Mouse (Mus musculus) lung, embryonic 16.5 days (tissue): ENCODE results near the gene Lrmda. TPM values are rescaled to one million over a fixed set of nuclear protein-coding genes. Genes with fewer than 3 reads are reported as not detected.
"Not testable (repeated sequence)": the region's sequence is repeated elsewhere in the genome, so short reads cannot be mapped to it uniquely, and the experiment has no call there.

Experiments used
- ATAC-seq: fragments of 200-750 bp; cut with Nextera tagmentation; 2 replicates; pipeline ENCODE4 v1.8.0; 2017; ENCODE audit warnings: low read depth, mild to moderate bottlenecking, moderate library complexity
- H3K27ac ChIP-seq: fragments of 300-500 bp; sonication (generic); 2 replicates; pipeline ENCODE4 v1.5.1; 2014; ENCODE audit warnings: mild to moderate bottlenecking, control low read depth, low read length
- H3K27me3 ChIP-seq: fragments of 300-500 bp; sonication (generic); 2 replicates; pipeline ENCODE4 v1.6.1; 2014; ENCODE audit warnings: low read depth, low read length, mixed read lengths; ENCODE audit not compliant: control insufficient read depth, insufficient read depth
- H3K36me3 ChIP-seq: fragments of 300-500 bp; sonication (generic); 2 replicates; pipeline ENCODE4 v1.6.1; 2014; ENCODE audit warnings: low read length; ENCODE audit not compliant: control insufficient read depth, insufficient read depth
- H3K4me1 ChIP-seq: fragments of 300-500 bp; sonication (generic); replicated peaks from 2 replicates; pipeline ENCODE4 v1.6.1; 2014; ENCODE audit warnings: low read length, mixed read lengths; ENCODE audit not compliant: control insufficient read depth, insufficient read depth
- H3K4me2 ChIP-seq: fragments of 300-500 bp; sonication (generic); 2 replicates; pipeline ENCODE4 v1.6.1; 2014; ENCODE audit warnings: low read depth, low read length, control low read depth
- H3K4me3 ChIP-seq: fragments of 300-500 bp; sonication (generic); 2 replicates; pipeline ENCODE4 v1.5.1; 2014; ENCODE audit warnings: mild to moderate bottlenecking, low read length, control low read depth
- H3K9ac ChIP-seq: fragments of 300-500 bp; sonication (generic); 2 replicates; pipeline ENCODE4 v1.6.1; 2014; ENCODE audit warnings: low read length, control low read depth
- H3K9me3 ChIP-seq: fragments of 300-500 bp; sonication (generic); 2 replicates; pipeline ENCODE4 v1.6.1; 2016; ENCODE audit warnings: low read length; ENCODE audit not compliant: control insufficient read depth
- WGBS: fragments of 180-500 bp; shearing (Covaris S2); extraction: QIAGEN DNeasy Blood & Tissue Kit; methylation state at CpG from one replicate; pipeline ENCODE4 v1.1.7; 2014; 5-methylcytosine and 5-hydroxymethylcytosine counted together
- polyA plus RNA-seq: library from polyadenylated mRNA; unstranded; fragments of >200 nt; fragmentation: Nextera tagmentation; extraction: Ambion mirVana; gene quantifications from 2 replicates; pipeline ENCODE4 v1.2.1, GENCODE M21; 2015

Gene Lrmda
- polyA plus RNA-seq, 1 experiment from 2014 or later: 1.2 TPM

GRCm38 (mm10) chr14:22783211-22784161 lies 764.0 kb downstream of the Lrmda start:
- Histone ChIP-seq H3K4me3 (0 out of 2 replicates have a peak overlapping the region, but pooled peaks have one; percentile 9), H3K4me1 (peaks cover 14% of the 10 kb centered on the region), H3K9ac (peak overlapping the region; percentile 22; the same call in 1 of the 2 replicates), H3K27ac (peak overlapping the region; percentile 85), H3K4me2 (peak overlapping the region; percentile 37), H3K36me3 (no peaks in the 10 kb centered on the region), H3K9me3 (no peaks in the 10 kb centered on the region), H3K27me3 (no peaks in the 10 kb centered on the region)
- 10% methylated on average over 15 of the region's 15 CpGs for WGBS
- peak; percentile 97 for ATAC-seq

DNA sequence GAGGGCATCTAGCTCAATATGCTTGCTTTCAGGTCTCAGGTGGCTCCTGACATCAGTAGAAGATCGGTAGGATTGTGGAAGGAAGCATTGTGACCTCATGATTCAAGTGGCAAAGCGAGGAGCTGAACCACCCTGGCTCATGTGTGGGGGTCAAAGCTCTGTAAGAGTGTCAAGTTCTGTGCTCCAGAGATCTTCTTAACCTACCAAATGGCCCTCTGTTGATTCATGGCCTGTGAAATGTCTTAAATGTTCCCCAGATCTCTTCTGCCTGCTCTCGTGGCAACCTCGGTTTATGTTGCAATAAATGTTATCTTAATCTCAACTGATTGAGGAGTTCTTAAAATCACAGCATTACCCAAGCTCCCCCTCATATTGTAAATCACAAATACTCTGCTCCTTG lies 780.5 kb downstream of the Lrmda start:
- no peak overlapping the region for H3K9ac ChIP-seq
- H3K4me3 ChIP-seq: no peak overlapping the region
- ATAC-seq: 0 out of 2 replicates have a peak, but pooled peaks have one; percentile 28
- H3K4me2 ChIP-seq: no peak overlapping the region
- H3K36me3 ChIP-seq: no peaks in the 10 kb centered on the region
- no peak overlapping the region for H3K27ac ChIP-seq
- no peaks in the 10 kb centered on the region for H3K27me3 ChIP-seq
- 34% methylated on average over 4 of the region's 4 CpGs for WGBS
- H3K4me1 ChIP-seq: peaks cover 11% of the 10 kb centered on the region
- no peaks in the 10 kb centered on the region for H3K9me3 ChIP-seq

DNA sequence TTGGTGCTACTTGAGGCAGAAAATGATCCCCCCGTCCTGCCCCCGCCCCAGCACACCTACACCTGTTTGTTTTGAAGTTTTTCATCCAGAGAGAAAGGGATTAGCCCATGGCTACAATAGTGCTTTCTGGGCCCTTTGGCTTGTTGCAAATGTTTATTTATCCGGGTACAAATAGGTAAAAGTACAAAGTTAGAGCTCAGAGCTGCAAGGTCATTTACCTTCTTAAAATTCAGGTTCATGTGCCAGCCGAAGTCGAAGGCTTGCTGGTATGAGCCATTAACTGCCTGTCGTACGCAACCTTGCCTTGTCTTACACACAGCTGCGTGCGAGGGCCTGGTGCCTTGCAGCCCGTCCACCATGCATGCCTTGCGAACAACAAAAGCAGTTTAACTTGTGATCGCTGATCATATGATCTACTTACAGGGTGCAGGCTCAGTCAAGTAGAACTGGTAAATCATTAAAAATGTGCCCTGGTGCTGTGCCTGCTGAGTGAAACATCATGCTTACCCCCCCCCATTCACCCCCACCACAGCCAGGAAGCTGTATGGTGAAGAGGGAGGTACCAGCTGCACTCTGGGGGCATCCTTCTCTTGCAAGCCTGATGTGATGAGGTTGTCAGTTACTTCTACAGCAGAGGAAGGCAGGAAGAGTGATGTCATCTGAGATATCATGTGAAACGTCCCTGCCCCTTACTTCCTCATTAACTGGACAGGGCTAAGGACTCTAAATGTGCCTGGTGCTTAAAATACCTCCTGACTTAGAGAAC lies 781.5 kb downstream of the Lrmda start:
- Histone ChIP-seq H3K27me3 (no peaks in the 10 kb centered on the region), H3K4me1 (peaks cover 14% of the 10 kb centered on the region), H3K4me3 (no peak overlapping the region), H3K9me3 (no peaks in the 10 kb centered on the region), H3K4me2 (no peak overlapping the region), H3K27ac (no peak overlapping the region), H3K9ac (no peak overlapping the region), H3K36me3 (no peaks in the 10 kb centered on the region)
- peak; percentile 27; the same call in 1 of the 2 replicates for ATAC-seq
- WGBS: 67% methylated on average over 13 of the region's 13 CpGs

GRCm38 (mm10) chr14:22801714-22802113 lies 782.2 kb downstream of the Lrmda start:
- H3K4me3 ChIP-seq, H3K36me3 ChIP-seq, ATAC-seq, H3K4me2 ChIP-seq, H3K27me3 ChIP-seq, H3K27ac ChIP-seq, H3K9me3 ChIP-seq, H3K9ac ChIP-seq: not testable (repeated sequence)
- WGBS: 81% methylated on average over 4 of the region's 4 CpGs
- H3K4me1 ChIP-seq: peaks cover 20% of the 10 kb centered on the region

DNA sequence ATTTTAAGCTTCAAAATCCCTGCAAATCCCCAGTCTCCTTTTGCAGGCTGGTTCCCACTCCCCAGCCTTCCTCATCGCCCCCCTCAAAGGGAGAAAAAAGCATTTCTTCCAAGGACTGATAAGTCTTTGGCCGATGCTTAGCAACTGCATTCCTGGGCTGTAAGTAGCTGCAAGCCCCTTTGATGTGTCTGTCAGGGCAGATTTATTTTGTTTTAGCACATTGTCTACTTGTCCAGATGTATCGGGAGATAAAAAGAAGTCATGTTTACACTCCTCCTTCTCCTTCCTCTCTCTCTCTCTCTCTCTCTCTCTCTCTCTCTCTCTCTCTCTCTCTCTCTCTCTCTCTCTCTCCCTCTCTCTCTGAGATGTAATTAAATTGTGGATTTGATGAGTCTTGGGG lies 787.8 kb downstream of the Lrmda start:
- H3K36me3 ChIP-seq: no peaks in the 10 kb centered on the region
- 8% methylated on average over 3 of the region's 3 CpGs for WGBS
- H3K9ac ChIP-seq: no peak overlapping the region
- H3K4me2 ChIP-seq: peak overlapping the region; percentile 47
- H3K27ac ChIP-seq: peak overlapping the region; percentile 76
- peak; percentile 48; the same call in 1 of the 2 replicates for ATAC-seq
- peaks cover 49% of the 10 kb centered on the region for H3K4me1 ChIP-seq
- no peak overlapping the region for H3K4me3 ChIP-seq
- no peaks in the 10 kb centered on the region for H3K9me3 ChIP-seq
- no peaks in the 10 kb centered on the region for H3K27me3 ChIP-seq

DNA sequence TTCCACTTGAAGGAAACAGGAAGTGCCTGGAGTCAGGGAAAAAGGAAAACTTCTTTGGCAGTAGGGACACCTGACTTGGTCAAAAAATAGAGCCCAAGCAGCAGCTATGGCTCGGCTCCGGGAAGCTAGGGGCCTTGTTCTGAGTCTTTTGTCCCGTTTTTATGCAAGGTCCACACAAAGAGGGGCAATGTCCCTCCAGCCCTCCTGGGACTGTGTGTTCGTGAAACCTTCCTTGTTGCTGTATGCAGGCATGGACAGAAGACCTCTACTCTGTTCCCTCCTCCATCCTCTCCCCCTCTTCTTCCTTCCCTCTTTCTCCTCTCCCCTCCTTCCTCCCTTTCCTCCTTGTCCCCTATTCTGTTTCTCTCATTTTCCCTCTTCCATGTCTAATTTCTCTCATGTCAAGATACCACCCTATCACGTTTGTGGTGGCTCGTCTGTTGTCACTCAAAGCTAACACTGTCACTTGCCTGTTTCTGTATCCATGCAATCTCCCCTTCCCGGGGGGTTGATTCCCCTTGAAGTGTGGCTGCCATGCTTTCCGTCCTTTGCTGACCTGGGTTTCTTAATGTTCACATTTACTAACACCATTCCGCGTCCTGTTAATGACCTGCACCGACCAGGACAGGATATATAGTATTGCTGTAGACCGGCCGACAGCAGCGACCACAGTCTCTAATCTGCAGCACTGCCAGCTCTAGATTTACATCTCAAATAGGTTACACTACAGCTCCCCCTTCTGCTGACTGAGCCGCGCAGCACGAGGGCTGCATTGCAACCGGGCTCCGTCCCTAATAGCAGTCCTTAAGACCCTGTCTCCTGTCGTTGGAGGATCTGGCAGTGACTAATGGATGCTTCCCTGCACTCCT lies 788.4 kb downstream of the Lrmda start:
- WGBS: 2% methylated on average over 20 of the region's 20 CpGs
- Histone ChIP-seq H3K9me3 (no peaks in the 10 kb centered on the region), H3K9ac (peak overlapping the region; percentile 16), H3K4me1 (peaks cover 49% of the 10 kb centered on the region), H3K4me2 (peak overlapping the region; percentile 47), H3K27me3 (no peaks in the 10 kb centered on the region), H3K4me3 (peak overlapping the region; percentile 17), H3K36me3 (no peaks in the 10 kb centered on the region), H3K27ac (peak overlapping the region; percentile 76)
- peak; percentile 88 for ATAC-seq

DNA sequence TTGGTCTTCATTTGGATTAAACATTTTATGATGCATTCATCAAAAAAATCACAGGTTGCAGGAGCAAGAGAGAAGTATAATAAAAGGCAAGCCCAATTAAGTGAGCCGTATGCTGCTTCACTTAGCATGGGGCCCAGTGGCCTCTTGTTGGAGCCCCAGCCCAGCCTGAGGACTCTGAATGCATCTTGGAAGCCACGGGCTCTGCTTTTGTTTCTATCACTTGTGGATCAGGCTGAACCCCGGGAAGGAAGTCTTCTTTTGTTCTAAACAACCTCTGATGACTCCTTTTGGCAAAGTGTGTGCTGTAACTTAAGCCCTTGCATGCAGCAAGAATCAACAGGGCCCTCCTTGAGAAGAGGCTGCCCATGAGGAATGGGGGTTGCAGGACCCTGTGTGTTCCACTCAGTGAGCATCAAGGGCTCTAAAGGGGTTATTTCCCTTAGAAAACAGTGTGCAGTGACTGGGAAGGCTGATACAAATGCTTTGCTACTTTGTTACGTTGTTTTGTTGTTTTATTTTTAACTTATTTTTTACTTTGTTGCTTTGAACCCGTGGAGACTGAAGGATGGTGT lies 789.2 kb downstream of the Lrmda start:
- WGBS: 34% methylated on average over 5 of the region's 5 CpGs
- Histone ChIP-seq H3K9ac (no peak overlapping the region), H3K4me2 (no peak overlapping the region), H3K4me3 (no peak overlapping the region), H3K27ac (peak overlapping the region; percentile 76; the same call in 1 of the 2 replicates), H3K27me3 (no peaks in the 10 kb centered on the region), H3K9me3 (no peaks in the 10 kb centered on the region), H3K36me3 (no peaks in the 10 kb centered on the region), H3K4me1 (peaks cover 53% of the 10 kb centered on the region)
- ATAC-seq: peak; percentile 44

DNA sequence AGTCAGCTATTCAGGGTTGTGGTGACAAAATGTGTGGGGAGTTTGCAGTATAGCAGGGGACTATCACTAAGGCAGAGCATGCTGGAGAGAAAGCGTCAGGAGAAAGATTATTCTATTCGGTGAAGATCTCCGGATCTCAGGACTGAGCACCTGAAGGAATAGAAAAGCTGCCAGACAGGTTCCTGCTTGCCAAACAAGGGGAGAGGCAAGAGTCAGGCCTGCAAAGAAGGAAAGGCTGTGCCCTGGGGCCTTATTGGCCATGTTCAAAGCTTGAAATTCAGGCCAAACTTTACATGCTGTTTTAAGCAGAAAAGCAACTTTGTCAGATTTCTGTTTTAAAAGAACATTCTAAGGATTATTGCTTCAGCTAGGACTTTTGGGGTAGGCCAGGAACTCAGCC lies 789.7 kb downstream of the Lrmda start:
- no peak overlapping the region for H3K4me3 ChIP-seq
- H3K9ac ChIP-seq: no peak overlapping the region
- ATAC-seq: no peak
- H3K9me3 ChIP-seq: no peaks in the 10 kb centered on the region
- WGBS: 47% methylated on average over 3 of the region's 3 CpGs
- H3K27me3 ChIP-seq: no peaks in the 10 kb centered on the region
- no peaks in the 10 kb centered on the region for H3K36me3 ChIP-seq
- no peak overlapping the region for H3K27ac ChIP-seq
- no peak overlapping the region for H3K4me2 ChIP-seq
- peaks cover 55% of the 10 kb centered on the region for H3K4me1 ChIP-seq
